Mouse (Mus musculus) bone marrow macrophage, adult 2 months (primary cell): ENCODE measurements around the gene Ube2e2.

ENCODE experiments used
- CTCF ChIP-seq: IDR thresholded peaks from 2 replicates; pipeline ENCODE4 v1.5.1; 2012; ENCODE audit warnings: low read depth, mild to moderate bottlenecking, low read length, moderate library complexity
- POLR2A ChIP-seq: IDR thresholded peaks from 2 replicates; pipeline ENCODE4 v1.6.1; 2012; ENCODE audit warnings: mild to moderate bottlenecking, low read depth, low read length, borderline replicate concordance

GRCm38 (mm10) chr14:18755410-18755809 is 138.7 kb downstream of the Ube2e2 start:
- TF ChIP-seq CTCF (no peak), POLR2A (no peak)
